Mouse (Mus musculus): ENCODE measurements around the gene Rnf128.

Gene Rnf128

GRCm38 (mm10) chrX:139634758-139635157 is 71.6 kb downstream of the Rnf128 start:
- no peak for DNase-seq

- no peak for DNase-seq
These were observed 76.6 kb downstream of the Rnf128 start for GRCm38 (mm10) chrX:139639744-139640143.

GRCm38 (mm10) chrX:139640418-139640817 is 77.3 kb downstream of the Rnf128 start:
- DNase-seq: no peak

GRCm38 (mm10) chrX:139652226-139652625 is 89.1 kb downstream of the Rnf128 start:
- no peak for DNase-seq

- DNase-seq: no peak
These were observed 90.2 kb downstream of the Rnf128 start for GRCm38 (mm10) chrX:139653292-139653691.

GRCm38 (mm10) chrX:139654350-139655063 is 91.4 kb downstream of the Rnf128 start:
- no peak for DNase-seq

- DNase-seq: no peak
These were observed 99.0 kb downstream of the Rnf128 start for GRCm38 (mm10) chrX:139662111-139662510.

GRCm38 (mm10) chrX:139665829-139666228 is 102.7 kb downstream of the Rnf128 start:
- DNase-seq: peak in 1 of 2 experiments; percentile 14

- no peak for DNase-seq
These were observed 121.3 kb downstream of the Rnf128 start for GRCm38 (mm10) chrX:139684410-139684774.

- DNase-seq: peak; percentile 87 to 88
These were observed 121.9 kb downstream of the Rnf128 start, which contains the start of gene Tbc1d8b for GRCm38 (mm10) chrX:139684775-139685695. Gene Tbc1d8b (plus strand): TSS chrX:139684996.

- no peak for DNase-seq
These were observed 151.3 kb downstream of the Rnf128 start, which contains the start of gene Gm15013 for GRCm38 (mm10) chrX:139714381-139714780. Gene Gm15013 (minus strand): TSS chrX:139714481.

- no peak for DNase-seq
These were observed 159.2 kb downstream of the Rnf128 start for GRCm38 (mm10) chrX:139722350-139722749.
